8 mouse cellular contexts compared by ENCODE assay signal in genomic region chr4:108383183-108383714, GRCm38 (mm10). TPM values are rescaled to one million over a fixed set of nuclear protein-coding genes. Genes with fewer than 3 reads are reported as not detected.
DNase-seq lines count a peak whose midpoint lies in the region; ATAC-seq and TF ChIP-seq lines count a peak whose summit lies in the region.

Gene Shisal2a (minus strand): TSS chr4:108383349.

- DNase-seq in lung, adult 2 months: no peak
- no peak for DNase-seq in frontal cortex, postnatal 25 days (ENCODE audit: low spot score in 2 of 2)
- DNase-seq in right cerebral cortex, postnatal 25 days: no peak

- ATAC-seq in lung, embryonic 15.5 days (ENCODE audit: borderline replicate concordance, extremely low read depth, low FRiP score, low TSS enrichment): no peak
- ATAC-seq in embryonic facial prominence, embryonic 15.5 days (ENCODE audit: insufficient number of reproducible peaks, low FRiP score, low TSS enrichment, low read depth): no peak; the same call in 1 of the 2 replicates
- ATAC-seq in hindbrain, embryonic 16.5 days: peak; percentile 63
- peak; percentile 38; the same call in 1 of the 2 replicates for ATAC-seq in midbrain, embryonic 12.5 days (ENCODE audit: low FRiP score, low read depth)
- ATAC-seq in monocyte, adult 5-6 weeks (replicated peaks; ENCODE audit: insufficient number of reproducible peaks, low FRiP score, low TSS enrichment, poor library complexity, severe bottlenecking): no peak

- no peak for TF ChIP-seq CTCF in lung, adult 2 months (IDR thresholded peaks at IDR 0.05; ENCODE audit: insufficient read depth, low read length)

- peak within 1 kb of the TSS; percentile 33; the same call in 1 of the 2 replicates for H3K9ac ChIP-seq in lung, embryonic 15.5 days
- H3K9ac ChIP-seq in embryonic facial prominence, embryonic 15.5 days: peak within 1 kb of the TSS; percentile 33; the same call in 1 of the 2 replicates
- peak within 1 kb of the TSS; percentile 76 for H3K9ac ChIP-seq in hindbrain, embryonic 16.5 days (ENCODE audit: low read depth, low read length)
- H3K9ac ChIP-seq in midbrain, embryonic 12.5 days (replicated peaks): peak within 1 kb of the TSS; percentile 53

- no peaks in the 10 kb centered on the region for H3K36me3 ChIP-seq in lung, embryonic 15.5 days
- H3K36me3 ChIP-seq in embryonic facial prominence, embryonic 15.5 days: no peaks in the 10 kb centered on the region
- H3K36me3 ChIP-seq in hindbrain, embryonic 16.5 days (ENCODE audit: control insufficient read depth, insufficient read depth, low read length): no peaks in the 10 kb centered on the region
- H3K36me3 ChIP-seq in midbrain, embryonic 12.5 days: no peaks in the 10 kb centered on the region

- H3K4me2 ChIP-seq in lung, embryonic 15.5 days: peak within 1 kb of the TSS; percentile 84
- peak within 1 kb of the TSS; percentile 83 for H3K4me2 ChIP-seq in embryonic facial prominence, embryonic 15.5 days (replicated peaks)
- H3K4me2 ChIP-seq in hindbrain, embryonic 16.5 days (ENCODE audit: low read length): peak within 1 kb of the TSS; percentile 77
- H3K4me2 ChIP-seq in midbrain, embryonic 12.5 days (replicated peaks): peak within 1 kb of the TSS; percentile 62

- H3K9me3 ChIP-seq in lung, embryonic 15.5 days: no peaks in the 10 kb centered on the region
- no peaks in the 10 kb centered on the region for H3K9me3 ChIP-seq in embryonic facial prominence, embryonic 15.5 days (replicated peaks)
- no peaks in the 10 kb centered on the region for H3K9me3 ChIP-seq in hindbrain, embryonic 16.5 days (ENCODE audit: control insufficient read depth, low read length)
- no peaks in the 10 kb centered on the region for H3K9me3 ChIP-seq in midbrain, embryonic 12.5 days

- H3K27ac ChIP-seq in lung, embryonic 15.5 days: no peak within 1 kb of the TSS
- no peak within 1 kb of the TSS for H3K27ac ChIP-seq in embryonic facial prominence, embryonic 15.5 days (replicated peaks)
- H3K27ac ChIP-seq in hindbrain, embryonic 16.5 days (ENCODE audit: low read depth, low read length): no peak within 1 kb of the TSS
- no peak within 1 kb of the TSS for H3K27ac ChIP-seq in midbrain, embryonic 12.5 days (replicated peaks)

- WGBS in lung, embryonic 15.5 days: 4% methylated on average over 51 of the region's 55 CpGs
- 5% methylated on average over 55 of the region's 55 CpGs for WGBS in lung, adult 2 months
- WGBS in embryonic facial prominence, embryonic 15.5 days: 2% methylated on average over 55 of the region's 55 CpGs
- 2% methylated on average over 50 of the region's 55 CpGs for WGBS in hindbrain, embryonic 16.5 days
- 2% methylated on average over 55 of the region's 55 CpGs for WGBS in midbrain, embryonic 12.5 days

- peak within 1 kb of the TSS; percentile 43 for H3K4me3 ChIP-seq in lung, embryonic 15.5 days
- no peak within 1 kb of the TSS for H3K4me3 ChIP-seq in lung, adult 2 months (replicated peaks; ENCODE audit: extremely low read depth, low read depth, low read length)
- H3K4me3 ChIP-seq in embryonic facial prominence, embryonic 15.5 days (replicated peaks): peak within 1 kb of the TSS; percentile 50
- H3K4me3 ChIP-seq in hindbrain, embryonic 16.5 days (ENCODE audit: low read length): peak within 1 kb of the TSS; percentile 46
- peak within 1 kb of the TSS; percentile 44 for H3K4me3 ChIP-seq in midbrain, embryonic 12.5 days

- peaks cover 11% of the 10 kb centered on the region for H3K4me1 ChIP-seq in lung, embryonic 15.5 days
- H3K4me1 ChIP-seq in lung, adult 2 months (ENCODE audit: control insufficient read depth, insufficient read depth, low read length): no peaks in the 10 kb centered on the region
- H3K4me1 ChIP-seq in embryonic facial prominence, embryonic 15.5 days: peaks cover 12% of the 10 kb centered on the region; the same call in 1 of the 2 replicates
- peaks cover 11% of the 10 kb centered on the region for H3K4me1 ChIP-seq in hindbrain, embryonic 16.5 days (ENCODE audit: control insufficient read depth, insufficient read depth, low read depth, low read length)
- peaks cover 22% of the 10 kb centered on the region for H3K4me1 ChIP-seq in midbrain, embryonic 12.5 days

- peaks cover 39% of the 10 kb centered on the region for H3K27me3 ChIP-seq in lung, embryonic 15.5 days
- H3K27me3 ChIP-seq in embryonic facial prominence, embryonic 15.5 days: peaks cover 13% of the 10 kb centered on the region; the same call in 1 of the 2 replicates
- H3K27me3 ChIP-seq in hindbrain, embryonic 16.5 days (replicated peaks; ENCODE audit: control insufficient read depth, insufficient read depth, low read length): peaks cover 4% of the 10 kb centered on the region; the same call in 1 of the 2 replicates
- H3K27me3 ChIP-seq in midbrain, embryonic 12.5 days: peaks cover 36% of the 10 kb centered on the region

- TF ChIP-seq POLR2A in lung, adult 2 months (IDR thresholded peaks at IDR 0.05; ENCODE audit: borderline replicate concordance, extremely low read depth, low read depth, low read length): no peak

RNA-seq across cellular contexts. Expression of gene Shisal2a, which starts in this region (rescaled TPM):
- 0.36 and 0.88 TPM in 2 replicates for polyA plus RNA-seq in lung, embryonic 15.5 days (2015; fragmentation: Nextera tagmentation; extraction: Ambion mirVana)
- 0.95 and 2.8 TPM in 2 replicates for polyA plus RNA-seq in lung, adult 2 months (2012; rRNA removed)
- 3.6 and 3.8 TPM in 2 replicates for polyA plus RNA-seq in embryonic facial prominence, embryonic 15.5 days (2015; fragmentation: Nextera tagmentation; extraction: Ambion mirVana)
- 4.5 and 5.7 TPM in 2 replicates for polyA plus RNA-seq in hindbrain, embryonic 16.5 days (2015; fragmentation: Nextera tagmentation; extraction: Ambion mirVana)
- polyA plus RNA-seq in midbrain, embryonic 12.5 days (2016; fragmentation: Nextera tagmentation; extraction: Ambion mirVana): 1.7 and 2.0 TPM in 2 replicates
- total RNA-seq in monocyte, adult 5-6 weeks (2017): not detected in 3 replicates

Comparison
In these comparisons a context has a peak if more than half of its experiments do, and no peak if none do; other contexts are left out.
1. ATAC-seq: peak in hindbrain, embryonic 16.5 days (single experiment) and midbrain, embryonic 12.5 days (single experiment); none in lung, embryonic 15.5 days (single experiment), embryonic facial prominence, embryonic 15.5 days (single experiment) and monocyte, adult 5-6 weeks (single experiment).
2. Peak in every context shown above with its lines, with median percentiles within 50 percentile points of each other: H3K4me2 ChIP-seq and H3K9ac ChIP-seq.